Mouse (Mus musculus) bone marrow macrophage, adult 2 months (primary cell): ENCODE data around the gene Pcnx2.

ENCODE experiments used
- CTCF ChIP-seq: IDR thresholded peaks from 2 replicates; pipeline ENCODE4 v1.5.1; 2012; ENCODE audit warnings: low read depth, mild to moderate bottlenecking, low read length, moderate library complexity
- POLR2A ChIP-seq: IDR thresholded peaks from 2 replicates; pipeline ENCODE4 v1.6.1; 2012; ENCODE audit warnings: mild to moderate bottlenecking, low read depth, low read length, borderline replicate concordance

GRCm38 (mm10) chr8:125757106-125757496 is 141.0 kb downstream of the Pcnx2 start:
- no peak for TF ChIP-seq POLR2A
- TF ChIP-seq CTCF = no peak
